Mouse (Mus musculus) kidney, postnatal 10 days (tissue): ENCODE results near the gene Gm10283.

Experiments
- DNase-seq: peaks from one replicate; pipeline ENCODE4 v3.0.0; 2021; ENCODE audit warnings: mixed read lengths

The Gm10283 gene

GRCm38 (mm10) chr8:60503098-60503497, at the start of gene Gm10283:
Gene Gm10283 (minus strand): TSS chr8:60503198.
- DNase-seq: no peak

GRCm38 (mm10) chr8:60534945-60535344, 31.9 kb upstream of the Gm10283 start:
- DNase-seq: no peak

- no peak for DNase-seq
Measured at GRCm38 (mm10) chr8:60518286-60518685, 15.3 kb upstream of the Gm10283 start.

- DNase-seq: peak; percentile 76
Measured at GRCm38 (mm10) chr8:60505653-60506521, 2.9 kb upstream of the Gm10283 start, which contains the start of gene Aadat. Gene Aadat (plus strand): TSS chr8:60505932.

- DNase-seq: peak; percentile 42
Measured at GRCm38 (mm10) chr8:60495046-60495445, 8.0 kb downstream of the Gm10283 start.

- peak; percentile 16 for DNase-seq
Measured at GRCm38 (mm10) chr8:60494606-60495005, 8.4 kb downstream of the Gm10283 start.

GRCm38 (mm10) chr8:60492471-60492870, 10.5 kb downstream of the Gm10283 start:
- peak; percentile 66 for DNase-seq

- no peak for DNase-seq
Measured at GRCm38 (mm10) chr8:60491871-60492270, 11.1 kb downstream of the Gm10283 start.

GRCm38 (mm10) chr8:60490147-60490546, 12.9 kb downstream of the Gm10283 start:
- DNase-seq: no peak

- DNase-seq: peak; percentile 83
Measured at GRCm38 (mm10) chr8:60466686-60467335, 36.2 kb downstream of the Gm10283 start.

- no peak for DNase-seq
Measured at GRCm38 (mm10) chr8:60449296-60449695, 53.7 kb downstream of the Gm10283 start.

GRCm38 (mm10) chr8:60444989-60445388, 58.0 kb downstream of the Gm10283 start:
- peak; percentile 24 for DNase-seq

GRCm38 (mm10) chr8:60438557-60438956, 64.4 kb downstream of the Gm10283 start:
- DNase-seq: no peak

GRCm38 (mm10) chr8:60436872-60437271, 66.1 kb downstream of the Gm10283 start:
- DNase-seq: no peak

GRCm38 (mm10) chr8:60432649-60433048, 70.3 kb downstream of the Gm10283 start:
- DNase-seq: no peak

GRCm38 (mm10) chr8:60406358-60406757, 96.6 kb downstream of the Gm10283 start:
- no peak for DNase-seq

GRCm38 (mm10) chr8:60404994-60405548, 97.9 kb downstream of the Gm10283 start:
- peak; percentile 15 for DNase-seq

- DNase-seq: no peak
Measured at GRCm38 (mm10) chr8:60393675-60394074, 109.3 kb downstream of the Gm10283 start.

- DNase-seq: no peak
Measured at GRCm38 (mm10) chr8:60386589-60386988, 116.4 kb downstream of the Gm10283 start.
